In the genomic region with DNA sequence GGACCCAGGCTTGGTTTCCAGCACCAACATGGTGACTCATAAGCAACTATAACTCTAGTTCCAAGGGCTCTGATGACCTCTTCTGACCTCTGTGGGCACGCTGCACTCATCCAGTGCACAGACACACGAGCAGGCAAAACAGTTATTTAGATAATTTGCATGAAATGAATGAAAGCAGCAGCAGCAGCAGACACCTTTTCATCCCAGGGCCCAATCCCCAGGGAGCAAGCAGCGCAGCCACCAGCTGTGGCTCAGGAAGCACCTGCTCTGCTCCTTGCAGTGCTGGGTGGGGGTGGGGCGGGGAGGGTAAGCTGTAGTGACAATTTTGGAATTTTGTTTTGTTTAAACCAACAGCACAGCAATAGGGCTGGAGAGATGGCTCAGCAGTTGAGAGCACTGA, we compare ENCODE assay signal across 13 mouse cellular contexts. TPM values are rescaled to one million over a fixed set of nuclear protein-coding genes. Genes with fewer than 3 reads are reported as not detected.
A peak's percentile ranks its signal among the peaks of the same experiment; 100 is the strongest.
DNase-seq lines count a peak whose midpoint lies in the region; ATAC-seq and TF ChIP-seq lines count a peak whose summit lies in the region.
"Had no signal": no experiment of that assay in that cellular context is flagged by ENCODE, and none has a peak within 500 bp of the region (broad histone marks: within the 10 kb centered on the region; RNA-seq: fewer than 3 reads in every experiment).

No protein-coding gene starts in this region.

- H3K27ac ChIP-seq in kidney, embryonic 16.5 days (ENCODE audit: low read length) = no peak overlapping the region
- H3K27ac ChIP-seq in ES-Bruce4 (ENCODE audit: insufficient read depth, low read length) = no peak overlapping the region
- H3K27ac ChIP-seq in forebrain, embryonic 14.5 days (ENCODE audit: low read depth, low read length) = peak overlapping the region; percentile 81; the same call in 1 of the 2 replicates
- H3K27ac ChIP-seq in midbrain, embryonic 13.5 days = peak overlapping the region; percentile 35; the same call in 1 of the 2 replicates
- H3K27ac ChIP-seq: intestine, embryonic 15.5 days; liver, embryonic 15.5 days; macrophage had no signal

- 0 out of 2 replicates have a peak, but pooled peaks have one; percentile 28 for TF ChIP-seq EP300 in ES-Bruce4 (IDR thresholded peaks at IDR 0.05; ENCODE audit: insufficient read depth, low read depth, low read length)

- H3K36me3 ChIP-seq in kidney, embryonic 16.5 days (ENCODE audit: insufficient read depth, low read length) = peaks cover 74% of the 10 kb centered on the region
- peaks cover 5% of the 10 kb centered on the region for H3K36me3 ChIP-seq in ES-Bruce4 (ENCODE audit: control insufficient read depth, insufficient read depth, low read length, poor library complexity, severe bottlenecking)
- H3K36me3 ChIP-seq in forebrain, embryonic 14.5 days (ENCODE audit: control insufficient read depth, insufficient read depth, low read length) = peaks cover 98% of the 10 kb centered on the region
- peaks cover 100% of the 10 kb centered on the region for H3K36me3 ChIP-seq in midbrain, embryonic 13.5 days

- 74% methylated on average over 4 of the region's 4 CpGs for WGBS in kidney, embryonic 16.5 days
- 57% methylated on average over 4 of the region's 4 CpGs for WGBS in forebrain, embryonic 14.5 days
- 54% methylated on average over 4 of the region's 4 CpGs for WGBS in midbrain, embryonic 13.5 days

- ATAC-seq in kidney, embryonic 16.5 days (ENCODE audit: low FRiP score, low TSS enrichment) = no peak
- ATAC-seq in forebrain, embryonic 14.5 days = peak; percentile 13; the same call in 1 of the 2 replicates
- ATAC-seq in midbrain, embryonic 13.5 days = no peak; the same call in 1 of the 2 replicates
- ATAC-seq: intestine, embryonic 15.5 days had no signal

- no peak overlapping the region for H3K9ac ChIP-seq in kidney, embryonic 16.5 days (replicated peaks; ENCODE audit: low read length)
- H3K9ac ChIP-seq in ES-Bruce4 (ENCODE audit: low read depth, poor library complexity, severe bottlenecking) = no peak overlapping the region
- H3K9ac ChIP-seq in forebrain, embryonic 14.5 days (ENCODE audit: low read length) = no peak overlapping the region
- H3K9ac ChIP-seq in midbrain, embryonic 13.5 days (replicated peaks) = no peak overlapping the region
- H3K9ac ChIP-seq: intestine, embryonic 15.5 days; liver, embryonic 15.5 days had no signal

- intact Hi-C loops in left cerebral cortex, postnatal 4 days (cut with DNase I) = no loop called here

- H3K27me3 ChIP-seq in kidney, embryonic 16.5 days (ENCODE audit: insufficient read depth, low read length) = no peaks in the 10 kb centered on the region
- H3K27me3 ChIP-seq in ES-Bruce4 (ENCODE audit: control insufficient read depth, insufficient read depth, low read length, poor library complexity, severe bottlenecking) = no peaks in the 10 kb centered on the region
- no peaks in the 10 kb centered on the region for H3K27me3 ChIP-seq in forebrain, embryonic 14.5 days (replicated peaks; ENCODE audit: control insufficient read depth, insufficient read depth, low read length)
- H3K27me3 ChIP-seq in midbrain, embryonic 13.5 days = no peaks in the 10 kb centered on the region
- H3K27me3 ChIP-seq: intestine, embryonic 15.5 days; liver, embryonic 15.5 days had no signal

- peak; percentile 28 for DNase-seq in kidney, adult 9 months
- DNase-seq in forebrain, embryonic 14.5 days (ENCODE audit: low spot score) = peak; percentile 30
- DNase-seq in yolk sac, embryonic 10.5 days (ENCODE audit: low spot score) = no peak
- DNase-seq in right cerebral cortex, adult 18-20 months = no peak
- DNase-seq in left cerebral cortex, postnatal 4 days = no peak
- DNase-seq: gastrocnemius, postnatal 36 days had no signal

- no peak for TF ChIP-seq CTCF in ES-Bruce4 (IDR thresholded peaks at IDR 0.05; ENCODE audit: low read depth, low read length)

- no peak overlapping the region for H3K4me2 ChIP-seq in kidney, embryonic 16.5 days (replicated peaks; ENCODE audit: low read depth, low read length)
- H3K4me2 ChIP-seq in forebrain, embryonic 14.5 days (ENCODE audit: low read length) = no peak overlapping the region
- no peak overlapping the region for H3K4me2 ChIP-seq in midbrain, embryonic 13.5 days (replicated peaks)
- H3K4me2 ChIP-seq: intestine, embryonic 15.5 days; liver, embryonic 15.5 days had no signal

- H3K4me3 ChIP-seq in kidney, embryonic 16.5 days (ENCODE audit: low read length) = no peak overlapping the region
- no peak overlapping the region for H3K4me3 ChIP-seq in ES-Bruce4 (ENCODE audit: low read depth, low read length)
- H3K4me3 ChIP-seq in forebrain, embryonic 14.5 days (ENCODE audit: low read depth, low read length) = no peak overlapping the region
- H3K4me3 ChIP-seq in midbrain, embryonic 13.5 days (replicated peaks) = no peak overlapping the region
- H3K4me3 ChIP-seq: intestine, embryonic 15.5 days; liver, embryonic 15.5 days had no signal

- no peaks in the 10 kb centered on the region for H3K9me3 ChIP-seq in kidney, embryonic 16.5 days (ENCODE audit: low read length)
- no peaks in the 10 kb centered on the region for H3K9me3 ChIP-seq in ES-Bruce4 (replicated peaks; ENCODE audit: control insufficient read depth, insufficient read depth, low read length, poor library complexity, severe bottlenecking)
- no peaks in the 10 kb centered on the region for H3K9me3 ChIP-seq in forebrain, embryonic 14.5 days (replicated peaks; ENCODE audit: control insufficient read depth, low read length)
- H3K9me3 ChIP-seq in midbrain, embryonic 13.5 days = no peaks in the 10 kb centered on the region
- H3K9me3 ChIP-seq: G1E; intestine, embryonic 15.5 days; liver, embryonic 15.5 days had no signal

- no peak for TF ChIP-seq POLR2A in ES-Bruce4 (IDR thresholded peaks at IDR 0.05; ENCODE audit: insufficient read depth, low read length)

- H3K4me1 ChIP-seq in kidney, embryonic 16.5 days (ENCODE audit: insufficient read depth, low read length) = no peaks in the 10 kb centered on the region
- H3K4me1 ChIP-seq in ES-Bruce4 (ENCODE audit: control insufficient read depth, insufficient read depth, low read length) = no peaks in the 10 kb centered on the region
- H3K4me1 ChIP-seq in forebrain, embryonic 14.5 days (ENCODE audit: control insufficient read depth, insufficient read depth, low read length) = peaks cover 3% of the 10 kb centered on the region
- 0 out of 2 replicates have a peak, but pooled peaks cover 3% of the 10 kb centered on the region for H3K4me1 ChIP-seq in midbrain, embryonic 13.5 days (replicated peaks)
- H3K4me1 ChIP-seq: intestine, embryonic 15.5 days had no signal

RNA-seq across cellular contexts. Expression of a gene that starts 29.7 kb away (rescaled TPM):
- 76.1 and 85.9 TPM in 2 replicates for polyA plus RNA-seq in kidney, embryonic 16.5 days (2015; fragmentation: Nextera tagmentation; extraction: Ambion mirVana)
- 84.5 and 104 TPM in 2 replicates for polyA plus RNA-seq in ES-Bruce4 (2011; ENCODE audit: insufficient read depth, insufficient read length, low read depth, missing spikeins)
- 71.1 and 71.5 TPM in 2 replicates for polyA plus RNA-seq in forebrain, embryonic 14.5 days (2014; fragmentation: Nextera tagmentation; extraction: Ambion mirVana)
- polyA plus RNA-seq in midbrain, embryonic 13.5 days (2015; fragmentation: Nextera tagmentation; extraction: Ambion mirVana) = 169 and 173 TPM in 2 replicates
- total RNA-seq in left cerebral cortex, postnatal 4 days (2021) = 100 to 1,000 TPM; 220 to 236 TPM

RNA-seq across cellular contexts. Expression of a gene that starts 30.5 kb away (rescaled TPM):
- 30.1 and 36.5 TPM in 2 replicates for polyA plus RNA-seq in kidney, embryonic 16.5 days (2015; fragmentation: Nextera tagmentation; extraction: Ambion mirVana)
- polyA plus RNA-seq in ES-Bruce4 (2011; ENCODE audit: insufficient read depth, insufficient read length, low read depth, missing spikeins) = 0.81 and 3.1 TPM in 2 replicates
- polyA plus RNA-seq in forebrain, embryonic 14.5 days (2014; fragmentation: Nextera tagmentation; extraction: Ambion mirVana) = 9.6 and 12.5 TPM in 2 replicates
- polyA plus RNA-seq in midbrain, embryonic 13.5 days (2015; fragmentation: Nextera tagmentation; extraction: Ambion mirVana) = 8.7 and 9.1 TPM in 2 replicates
- 10 to 100 TPM; 52.8 to 60.4 TPM for total RNA-seq in left cerebral cortex, postnatal 4 days (2021)

Comparison
In these comparisons a context has a peak if more than half of its experiments do, and no peak if none do; other contexts are left out.
1. DNase-seq: peak in kidney, adult 9 months (single experiment) and forebrain, embryonic 14.5 days (single experiment); none in yolk sac, embryonic 10.5 days (single experiment), right cerebral cortex, adult 18-20 months (single experiment) and left cerebral cortex, postnatal 4 days (single experiment).
2. H3K27ac ChIP-seq: peak in forebrain, embryonic 14.5 days (single experiment) and midbrain, embryonic 13.5 days (single experiment); none in kidney, embryonic 16.5 days (single experiment) and ES-Bruce4 (single experiment).